Mouse (Mus musculus): ENCODE measurements around the gene Smim6.

DNA sequence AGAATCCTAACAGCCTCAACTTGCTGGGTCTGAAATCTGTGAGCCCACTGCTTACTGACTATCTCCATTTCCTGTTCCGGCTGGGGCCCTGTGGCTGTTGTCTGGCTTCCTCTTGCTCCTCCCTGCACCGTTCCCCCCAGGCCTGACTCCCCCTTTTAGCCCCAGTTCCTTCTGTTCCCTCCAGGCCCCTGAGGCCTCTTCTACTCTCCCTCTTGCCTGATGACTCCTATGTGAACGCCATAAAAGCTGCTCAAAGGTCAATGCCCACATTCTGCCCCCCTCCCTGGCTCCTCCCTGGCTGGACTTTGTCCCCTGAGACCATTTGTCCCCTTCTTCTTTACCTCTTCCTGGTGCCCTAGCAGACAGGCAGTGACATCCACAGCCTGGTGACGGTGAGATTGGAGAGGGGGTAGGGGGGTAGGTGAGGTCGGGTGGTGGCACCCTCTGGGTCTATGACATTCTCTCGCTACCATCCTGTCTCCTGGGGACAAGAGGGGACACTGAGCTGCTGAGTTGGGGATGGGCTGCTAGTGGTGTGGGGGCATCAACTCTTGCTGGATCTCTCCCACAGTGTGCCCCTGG, 34.6 kb upstream of the Smim6 start:
- TF ChIP-seq CTCF (IDR thresholded peaks at IDR 0.05; ENCODE audit: control insufficient read depth, insufficient read depth, low read length) (no peak), POLR2A (IDR thresholded peaks at IDR 0.05; ENCODE audit: borderline replicate concordance, control insufficient read depth, low read depth, low read length) (no peak)
